Mouse (Mus musculus): Measurements from ENCODE around the gene Tagln. TPM values are rescaled to one million over a fixed set of nuclear protein-coding genes. Genes with fewer than 3 reads are reported as not detected.

Gene Tagln
- polyA plus RNA-seq, 1 experiment from 2014 or later, result 13.5 TPM

DNA sequence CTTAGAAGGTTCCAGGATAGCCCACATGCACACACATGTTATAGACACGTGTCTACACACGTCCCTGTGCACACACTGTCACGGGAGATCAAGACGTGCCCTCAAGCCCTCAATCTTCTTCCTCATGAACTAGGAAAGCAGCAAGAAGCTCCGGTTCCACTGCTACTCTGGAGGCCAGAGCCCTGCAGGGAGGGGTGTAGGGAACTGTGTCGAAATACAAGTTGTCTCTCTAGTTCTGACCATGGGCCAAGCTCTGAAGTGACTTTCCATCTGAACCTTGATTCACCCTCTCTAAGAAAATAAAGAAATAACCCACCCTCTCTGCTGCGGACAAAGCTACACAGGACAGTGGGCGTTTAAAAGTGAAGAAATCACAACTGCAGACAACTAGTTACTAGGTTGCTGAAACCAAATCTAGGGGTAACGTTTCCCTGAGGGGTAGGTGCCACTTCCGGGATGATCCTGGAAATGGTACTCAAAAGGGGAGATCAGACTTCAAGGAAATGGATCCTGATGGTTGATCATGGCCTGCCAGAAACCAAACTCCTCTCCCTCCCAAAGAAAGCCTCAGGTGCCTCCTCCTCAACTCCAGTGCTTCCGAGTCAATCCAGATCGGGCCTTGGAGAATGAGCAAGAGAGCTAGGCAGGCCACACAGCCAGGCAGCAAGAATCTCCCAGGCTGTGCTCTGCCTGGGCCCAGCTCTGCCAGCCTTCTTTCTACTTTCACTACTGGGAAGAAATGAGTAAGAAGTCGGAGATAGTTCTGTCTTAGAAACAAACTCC, 17.8 kb upstream of the Tagln start:
- Histone ChIP-seq H3K27ac (ENCODE audit: low read depth, low read length) (no peak overlapping the region), H3K36me3 (ENCODE audit: control insufficient read depth, insufficient read depth, low read length) (0 out of 2 replicates have a peak, but pooled peaks cover 2% of the 10 kb centered on the region), H3K27me3 (ENCODE audit: control insufficient read depth, insufficient read depth, low read length) (no peaks in the 10 kb centered on the region), H3K4me1 (ENCODE audit: control insufficient read depth, insufficient read depth, low read length) (peaks cover 18% of the 10 kb centered on the region), H3K4me3 (ENCODE audit: low read depth, low read length) (peak overlapping the region; percentile 90), H3K9me3 (ENCODE audit: control insufficient read depth, low read length) (no peaks in the 10 kb centered on the region), H3K9ac (ENCODE audit: low read length) (peak overlapping the region; percentile 88), H3K4me2 (ENCODE audit: low read depth) (peak overlapping the region; percentile 71)
- DNase-seq (ENCODE audit: low spot score), result no peak
- ATAC-seq (ENCODE audit: insufficient read depth, low FRiP score, low TSS enrichment), result no peak
- WGBS, result 67% methylated on average over 13 of the region's 13 CpGs

DNA sequence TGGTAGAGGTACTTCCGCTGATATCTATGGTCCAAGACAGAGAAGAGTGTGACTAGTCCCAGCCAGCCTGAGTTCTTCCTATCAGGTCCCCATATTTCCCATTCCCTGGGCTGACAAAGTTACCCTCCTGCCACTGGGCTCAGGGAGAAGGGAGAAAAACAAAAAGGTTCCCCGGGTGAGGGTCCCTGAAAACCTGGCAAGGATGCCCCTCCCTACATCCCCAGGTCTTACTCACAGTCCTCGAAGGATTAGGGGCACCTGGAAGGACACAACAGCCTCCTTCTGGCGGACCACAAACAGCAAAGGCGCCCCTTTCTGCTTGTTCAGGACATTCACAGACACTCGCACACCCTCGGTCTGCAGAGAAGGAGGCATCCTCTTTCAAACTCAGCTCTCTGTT, 17.0 kb upstream of the Tagln start:
- H3K4me2 ChIP-seq (ENCODE audit: low read depth), result no peak overlapping the region
- H3K36me3 ChIP-seq (ENCODE audit: control insufficient read depth, insufficient read depth, low read length), result peaks cover 2% of the 10 kb centered on the region; the same call in 1 of the 2 replicates
- no peak overlapping the region for H3K4me3 ChIP-seq (ENCODE audit: low read depth, low read length)
- H3K4me1 ChIP-seq (ENCODE audit: control insufficient read depth, insufficient read depth, low read length), result peaks cover 18% of the 10 kb centered on the region
- no peak overlapping the region for H3K27ac ChIP-seq (ENCODE audit: low read depth, low read length)
- no peaks in the 10 kb centered on the region for H3K9me3 ChIP-seq (ENCODE audit: control insufficient read depth, low read length)
- 82% methylated on average over 7 of the region's 7 CpGs for WGBS
- H3K27me3 ChIP-seq (ENCODE audit: control insufficient read depth, insufficient read depth, low read length), result no peaks in the 10 kb centered on the region
- ATAC-seq (ENCODE audit: insufficient read depth, low FRiP score, low TSS enrichment) (no peak), DNase-seq (ENCODE audit: low spot score) (no peak)
- H3K9ac ChIP-seq (ENCODE audit: low read length), result no peak overlapping the region

- Histone ChIP-seq H3K27ac (ENCODE audit: low read depth, low read length) (no peak overlapping the region), H3K9ac (ENCODE audit: low read length) (no peak overlapping the region), H3K27me3 (ENCODE audit: control insufficient read depth, insufficient read depth, low read length) (no peaks in the 10 kb centered on the region), H3K36me3 (ENCODE audit: control insufficient read depth, insufficient read depth, low read length) (peaks cover 3% of the 10 kb centered on the region; the same call in 1 of the 2 replicates), H3K4me2 (ENCODE audit: low read depth) (no peak overlapping the region), H3K4me3 (ENCODE audit: low read depth, low read length) (no peak overlapping the region), H3K9me3 (ENCODE audit: control insufficient read depth, low read length) (no peaks in the 10 kb centered on the region), H3K4me1 (ENCODE audit: control insufficient read depth, insufficient read depth, low read length) (peaks cover 18% of the 10 kb centered on the region)
- DNase-seq (ENCODE audit: low spot score) (no peak), ATAC-seq (ENCODE audit: insufficient read depth, low FRiP score, low TSS enrichment) (no peak)
- WGBS, result 90% methylated on average over 4 of the region's 4 CpGs
Measured at GRCm38 (mm10) chr9:45952057-45952456, 16.2 kb upstream of the Tagln start.

DNA sequence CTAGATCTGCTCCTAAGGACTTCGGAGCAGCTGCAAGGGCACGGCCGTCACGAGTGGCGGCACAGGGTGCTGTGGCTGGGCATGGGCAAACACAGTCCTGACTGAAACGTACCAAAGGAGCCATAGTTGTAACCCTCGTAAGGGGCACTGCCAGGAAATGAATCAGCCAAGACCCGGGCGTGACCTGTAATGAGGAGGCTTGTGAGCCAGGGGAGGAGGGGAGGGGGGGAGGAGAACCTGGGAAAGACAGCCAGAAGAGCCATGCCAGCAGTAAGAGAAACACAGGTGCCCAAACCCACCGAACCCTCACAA, 11.0 kb upstream of the Tagln start:
- no peaks in the 10 kb centered on the region for H3K4me1 ChIP-seq (ENCODE audit: control insufficient read depth, insufficient read depth, low read length)
- H3K27ac ChIP-seq (ENCODE audit: low read depth, low read length), result no peak overlapping the region
- no peaks in the 10 kb centered on the region for H3K9me3 ChIP-seq (ENCODE audit: control insufficient read depth, low read length)
- H3K4me3 ChIP-seq (ENCODE audit: low read depth, low read length), result no peak overlapping the region
- peaks cover 11% of the 10 kb centered on the region for H3K36me3 ChIP-seq (ENCODE audit: control insufficient read depth, insufficient read depth, low read length)
- H3K9ac ChIP-seq (ENCODE audit: low read length), result no peak overlapping the region
- H3K27me3 ChIP-seq (ENCODE audit: control insufficient read depth, insufficient read depth, low read length), result no peaks in the 10 kb centered on the region
- no peak overlapping the region for H3K4me2 ChIP-seq (ENCODE audit: low read depth)
- 94% methylated on average over 10 of the region's 10 CpGs for WGBS
- DNase-seq (ENCODE audit: low spot score) (no peak), ATAC-seq (ENCODE audit: insufficient read depth, low FRiP score, low TSS enrichment) (no peak)

DNA sequence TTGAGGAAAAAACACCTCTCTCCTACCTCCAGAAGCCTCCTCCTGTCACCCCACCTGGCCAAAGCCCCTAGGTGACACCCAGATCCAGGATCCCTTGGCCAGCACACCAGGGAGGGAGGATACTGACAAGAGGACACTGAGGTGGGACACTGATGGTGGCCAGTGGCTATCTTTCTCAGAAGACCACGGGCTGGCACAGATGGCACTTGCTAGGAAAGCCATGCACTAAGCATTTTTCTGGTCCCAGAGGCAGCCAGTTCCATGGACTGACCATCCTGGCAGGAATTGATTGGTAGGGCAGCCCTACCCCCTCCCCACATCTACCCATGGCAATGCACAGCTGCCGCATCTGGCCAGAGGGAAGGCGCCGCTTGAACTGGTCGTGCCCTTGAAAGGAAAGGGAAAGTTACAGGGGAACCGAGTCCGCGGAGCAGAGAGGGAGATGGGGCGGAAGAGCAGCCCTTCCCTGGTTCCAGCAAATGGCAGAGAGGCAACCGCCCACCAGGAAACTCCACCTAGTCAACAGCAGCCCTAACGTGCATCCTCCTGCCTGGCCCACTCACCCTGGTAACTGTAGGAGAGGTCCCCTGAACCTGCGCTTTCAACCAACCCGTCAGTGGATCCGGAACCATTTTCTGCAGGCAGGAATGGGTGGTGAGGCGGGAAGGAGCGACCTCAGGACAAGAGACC, 10.5 kb upstream of the Tagln start:
- H3K9ac ChIP-seq (ENCODE audit: low read length), result no peak overlapping the region
- no peaks in the 10 kb centered on the region for H3K4me1 ChIP-seq (ENCODE audit: control insufficient read depth, insufficient read depth, low read length)
- no peaks in the 10 kb centered on the region for H3K9me3 ChIP-seq (ENCODE audit: control insufficient read depth, low read length)
- H3K4me3 ChIP-seq (ENCODE audit: low read depth, low read length), result no peak overlapping the region
- no peaks in the 10 kb centered on the region for H3K27me3 ChIP-seq (ENCODE audit: control insufficient read depth, insufficient read depth, low read length)
- no peak overlapping the region for H3K4me2 ChIP-seq (ENCODE audit: low read depth)
- DNase-seq (ENCODE audit: low spot score) (no peak), ATAC-seq (ENCODE audit: insufficient read depth, low FRiP score, low TSS enrichment) (no peak)
- WGBS, result 85% methylated on average over 16 of the region's 16 CpGs
- peaks cover 9% of the 10 kb centered on the region for H3K36me3 ChIP-seq (ENCODE audit: control insufficient read depth, insufficient read depth, low read length)
- H3K27ac ChIP-seq (ENCODE audit: low read depth, low read length), result no peak overlapping the region

DNA sequence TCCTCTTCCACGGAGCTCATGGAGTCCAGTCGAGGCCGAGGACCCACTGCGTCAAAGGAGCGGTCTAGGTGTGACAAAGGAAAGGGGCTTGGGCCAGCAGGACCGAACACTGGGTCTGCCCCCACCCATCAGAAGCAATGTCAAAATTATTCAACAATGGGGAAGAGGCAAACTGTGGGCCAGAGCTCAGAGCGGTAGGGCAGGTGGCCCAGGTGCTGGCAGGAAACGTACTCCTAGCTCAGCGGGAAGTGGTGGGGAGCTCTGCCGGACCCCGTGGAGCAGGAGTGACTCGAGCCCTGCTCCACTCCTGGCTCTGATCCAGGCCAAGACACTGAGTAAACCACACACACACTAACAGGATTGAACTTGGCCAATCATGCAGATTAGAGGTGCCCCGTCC, 9.9 kb upstream of the Tagln start:
- no peak overlapping the region for H3K4me2 ChIP-seq (ENCODE audit: low read depth)

DNA sequence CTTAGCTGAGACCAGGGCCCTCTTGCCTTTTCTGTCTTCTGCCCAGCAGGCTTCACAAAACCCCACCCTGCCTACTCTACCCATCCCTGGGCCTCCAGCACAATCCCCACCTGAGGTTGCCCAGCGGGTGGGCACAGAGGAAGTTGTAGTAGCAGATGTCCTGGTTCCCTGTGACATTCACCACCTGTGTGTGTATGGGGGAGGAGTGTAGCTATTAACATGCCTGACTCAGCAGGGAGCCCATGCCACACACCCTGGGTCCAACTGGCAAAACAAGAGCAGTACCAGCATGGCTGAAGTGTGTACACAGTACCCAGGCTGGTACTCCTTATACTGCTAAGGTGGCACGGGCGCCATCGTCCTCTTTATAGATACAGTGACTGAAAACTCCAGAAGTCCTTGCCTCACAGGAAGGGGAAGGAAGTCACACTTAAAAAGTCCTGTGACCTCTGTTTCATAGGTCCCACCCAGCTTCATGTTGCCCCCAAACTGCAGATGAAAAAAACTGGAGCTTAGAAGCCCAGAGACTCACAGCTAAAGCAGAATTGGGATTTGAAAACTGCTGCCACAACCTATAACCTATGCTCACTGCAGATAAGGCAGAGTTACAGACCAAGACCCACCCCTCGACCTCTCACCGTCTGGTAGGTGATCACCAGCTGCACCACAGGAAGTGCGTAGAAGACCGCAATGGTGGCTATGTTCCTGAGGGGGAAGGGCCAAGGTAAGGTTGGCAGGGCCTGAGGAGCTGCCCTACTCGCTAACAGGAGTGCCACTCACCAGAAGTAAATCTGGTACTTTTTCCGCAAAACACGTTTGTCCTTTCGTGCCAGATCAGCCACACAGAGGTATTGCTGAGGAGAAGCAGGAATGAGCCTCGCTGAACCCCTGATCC, 8.9 kb upstream of the Tagln start:
- H3K4me1 ChIP-seq (ENCODE audit: control insufficient read depth, insufficient read depth, low read length), result no peaks in the 10 kb centered on the region
- no peak overlapping the region for H3K4me2 ChIP-seq (ENCODE audit: low read depth)
- H3K36me3 ChIP-seq (ENCODE audit: control insufficient read depth, insufficient read depth, low read length), result peaks cover 9% of the 10 kb centered on the region
- H3K4me3 ChIP-seq (ENCODE audit: low read depth, low read length), result no peak overlapping the region
- no peak overlapping the region for H3K27ac ChIP-seq (ENCODE audit: low read depth, low read length)
- 88% methylated on average over 13 of the region's 13 CpGs for WGBS
- no peaks in the 10 kb centered on the region for H3K27me3 ChIP-seq (ENCODE audit: control insufficient read depth, insufficient read depth, low read length)
- ATAC-seq (ENCODE audit: insufficient read depth, low FRiP score, low TSS enrichment) (no peak), DNase-seq (ENCODE audit: low spot score) (no peak)
- no peaks in the 10 kb centered on the region for H3K9me3 ChIP-seq (ENCODE audit: control insufficient read depth, low read length)
- H3K9ac ChIP-seq (ENCODE audit: low read length), result no peak overlapping the region

More for the DNA sequence above, 9.9 kb upstream of the Tagln start:
- H3K4me1 ChIP-seq (ENCODE audit: control insufficient read depth, insufficient read depth, low read length), result no peaks in the 10 kb centered on the region
- DNase-seq (ENCODE audit: low spot score) (no peak), ATAC-seq (ENCODE audit: insufficient read depth, low FRiP score, low TSS enrichment) (no peak)
- no peak overlapping the region for H3K9ac ChIP-seq (ENCODE audit: low read length)
- no peaks in the 10 kb centered on the region for H3K9me3 ChIP-seq (ENCODE audit: control insufficient read depth, low read length)
- H3K27me3 ChIP-seq (ENCODE audit: control insufficient read depth, insufficient read depth, low read length), result no peaks in the 10 kb centered on the region
- 92% methylated on average over 13 of the region's 13 CpGs for WGBS
- H3K36me3 ChIP-seq (ENCODE audit: control insufficient read depth, insufficient read depth, low read length), result peaks cover 9% of the 10 kb centered on the region
- H3K4me3 ChIP-seq (ENCODE audit: low read depth, low read length), result no peak overlapping the region
- H3K27ac ChIP-seq (ENCODE audit: low read depth, low read length), result no peak overlapping the region

GRCm38 (mm10) chr9:45943628-45944505, 8.0 kb upstream of the Tagln start:
- H3K36me3 ChIP-seq (ENCODE audit: control insufficient read depth, insufficient read depth, low read length), result peaks cover 11% of the 10 kb centered on the region
- H3K4me3 ChIP-seq (ENCODE audit: low read depth, low read length), result no peak overlapping the region
- no peaks in the 10 kb centered on the region for H3K9me3 ChIP-seq (ENCODE audit: control insufficient read depth, low read length)
- 96% methylated on average over 8 of the region's 8 CpGs for WGBS
- ATAC-seq (ENCODE audit: insufficient read depth, low FRiP score, low TSS enrichment) (no peak), DNase-seq (ENCODE audit: low spot score) (no peak)
- H3K9ac ChIP-seq (ENCODE audit: low read length), result no peak overlapping the region
- H3K27ac ChIP-seq (ENCODE audit: low read depth, low read length), result no peak overlapping the region
- H3K4me2 ChIP-seq (ENCODE audit: low read depth), result no peak overlapping the region
- H3K4me1 ChIP-seq (ENCODE audit: control insufficient read depth, insufficient read depth, low read length), result no peaks in the 10 kb centered on the region
- no peaks in the 10 kb centered on the region for H3K27me3 ChIP-seq (ENCODE audit: control insufficient read depth, insufficient read depth, low read length)
